Mouse (Mus musculus) lung, postnatal 36 days (tissue): ENCODE results near the gene Depp1.

Source experiments
- DNase-seq: peaks from one replicate; pipeline ENCODE4 v3.0.0; 2022; ENCODE audit warnings: mixed read lengths

Depp1 gene

DNA sequence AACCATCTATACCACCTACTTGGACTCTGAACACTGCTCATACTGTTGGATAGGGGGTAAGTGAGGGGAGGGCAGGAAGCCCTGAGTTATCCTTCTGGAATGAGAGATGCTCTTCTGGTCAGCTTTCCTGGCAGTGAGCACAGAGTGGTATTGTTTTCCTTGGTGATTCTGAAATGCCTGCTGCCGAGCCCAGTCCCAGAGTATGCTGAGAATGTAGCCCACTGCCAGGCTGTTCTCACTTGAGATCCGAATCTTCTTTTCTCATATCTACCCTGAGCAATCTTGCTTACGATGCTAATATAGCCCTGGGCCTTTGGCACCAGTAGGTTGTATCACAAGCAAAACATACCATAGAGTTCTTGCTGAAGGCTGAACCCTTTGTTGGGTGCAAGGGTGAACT, 43.9 kb downstream of the Depp1 start:
- no peak for DNase-seq

DNA sequence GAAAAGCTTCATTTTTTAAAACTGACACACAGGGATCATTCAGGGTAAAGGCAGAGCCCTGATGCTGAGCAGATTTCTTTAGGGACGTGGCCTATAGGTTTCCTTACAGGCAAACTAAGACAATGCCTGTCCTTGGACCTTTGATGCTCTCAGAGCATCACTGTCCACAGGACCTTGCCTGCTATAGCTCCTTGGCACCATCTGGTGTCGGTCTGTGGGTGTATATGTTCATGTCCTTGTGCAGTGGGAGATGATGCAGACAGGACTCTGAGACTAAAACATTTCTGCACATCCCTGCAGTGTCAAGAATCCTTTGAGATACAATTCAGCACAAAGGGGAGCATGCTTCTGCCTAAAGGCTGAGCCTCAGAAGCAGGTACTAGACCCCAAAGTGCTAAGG, 47.0 kb downstream of the Depp1 start:
- DNase-seq = peak; percentile 45

DNA sequence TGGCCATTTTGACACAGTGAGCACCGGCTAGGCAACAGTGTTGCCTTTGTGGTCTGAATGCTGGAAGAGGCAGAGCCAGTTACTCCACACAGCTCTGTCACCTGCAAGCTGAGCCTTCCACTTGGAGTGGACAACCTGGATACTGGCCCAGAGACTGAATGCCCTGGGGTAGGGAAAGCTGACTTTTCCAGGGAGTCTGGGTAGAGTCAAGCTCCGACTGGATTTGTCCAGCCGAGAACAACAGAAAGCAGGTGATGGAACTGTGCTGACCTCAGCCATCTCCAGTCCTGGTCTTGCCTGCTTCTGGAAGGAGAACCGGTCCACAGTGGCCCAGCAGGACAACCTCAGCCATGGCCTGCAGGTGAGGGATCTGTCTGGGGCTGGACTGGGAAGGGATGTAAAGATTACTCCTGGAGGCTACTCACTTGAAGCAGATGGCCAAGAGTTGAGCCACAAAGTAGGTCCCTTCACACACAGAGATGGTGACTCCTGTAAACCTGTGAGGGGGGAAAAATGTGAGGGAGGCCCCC, 47.6 kb downstream of the Depp1 start:
- DNase-seq = no peak

DNA sequence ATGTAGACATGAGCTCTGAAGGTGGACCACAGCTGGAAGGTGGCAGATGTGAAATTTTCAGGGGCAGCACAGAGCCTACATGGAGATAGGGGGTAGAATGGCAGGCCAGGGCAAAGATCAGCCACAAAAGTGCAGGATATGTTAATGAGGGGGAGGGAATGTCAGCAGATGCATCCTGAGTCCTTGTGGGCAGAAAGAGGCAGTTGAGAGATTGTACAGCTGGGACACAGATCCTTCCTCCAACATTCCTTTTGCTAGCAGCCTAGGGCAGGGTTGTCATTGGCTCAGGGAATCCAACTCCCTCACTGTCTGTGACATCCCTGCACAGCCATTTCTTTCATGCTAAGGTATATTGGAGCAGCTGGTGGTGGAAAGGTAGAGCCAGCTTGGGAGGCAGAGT, 50.4 kb downstream of the Depp1 start:
- DNase-seq = no peak
